Mouse (Mus musculus) retina, adult 2 months (tissue): Measurements from ENCODE around the gene Castor2.

ENCODE experiments used
- DNase-seq: peaks from one replicate; pipeline ENCODE4 v3.0.0-alpha.2; 2012; ENCODE audit warnings: low read depth, low spot score

Castor2 gene

GRCm38 (mm10) chr5:134155916-134156466 is 56.5 kb downstream of the Castor2 start:
- no peak for DNase-seq

GRCm38 (mm10) chr5:134164688-134165087 is 65.2 kb downstream of the Castor2 start:
- DNase-seq: no peak

GRCm38 (mm10) chr5:134166642-134167041 is 67.1 kb downstream of the Castor2 start:
- no peak for DNase-seq

GRCm38 (mm10) chr5:134168033-134168432 is 68.5 kb downstream of the Castor2 start:
- DNase-seq: no peak

GRCm38 (mm10) chr5:134169231-134169630 is 69.7 kb downstream of the Castor2 start:
- DNase-seq: no peak

GRCm38 (mm10) chr5:134170167-134170566 is 70.7 kb downstream of the Castor2 start:
- DNase-seq: no peak

- no peak for DNase-seq
Observed at GRCm38 (mm10) chr5:134173206-134173605, 73.7 kb downstream of the Castor2 start.

GRCm38 (mm10) chr5:134175696-134176095 is 76.2 kb downstream of the Castor2 start:
- no peak for DNase-seq

- DNase-seq: peak; percentile 81
Observed at GRCm38 (mm10) chr5:134176169-134176881, 76.8 kb downstream of the Castor2 start, which contains the start of gene Rcc1l. Rcc1l (minus strand) TSS chr5:134176774.

- DNase-seq: no peak
Observed at GRCm38 (mm10) chr5:134178536-134178935, 79.0 kb downstream of the Castor2 start.

GRCm38 (mm10) chr5:134179871-134180270 is 80.4 kb downstream of the Castor2 start:
- DNase-seq: peak; percentile 55

GRCm38 (mm10) chr5:134182172-134182571 is 82.7 kb downstream of the Castor2 start:
- DNase-seq: no peak

- no peak for DNase-seq
Observed at GRCm38 (mm10) chr5:134182735-134183134, 83.2 kb downstream of the Castor2 start.

- DNase-seq: no peak
Observed at GRCm38 (mm10) chr5:134183162-134183561, 83.7 kb downstream of the Castor2 start.

- peak; percentile 97 for DNase-seq
Observed at GRCm38 (mm10) chr5:134183880-134184808, 84.6 kb downstream of the Castor2 start, which contains the start of gene Gtf2ird2. Gtf2ird2 (plus strand) TSS chr5:134184019.

- DNase-seq: no peak
Observed at GRCm38 (mm10) chr5:134186059-134186458, 86.5 kb downstream of the Castor2 start.

- DNase-seq: no peak
Observed at GRCm38 (mm10) chr5:134186961-134187731, 87.6 kb downstream of the Castor2 start.

- no peak for DNase-seq
Observed at GRCm38 (mm10) chr5:134188571-134188970, 89.1 kb downstream of the Castor2 start.

GRCm38 (mm10) chr5:134193664-134194063 is 94.2 kb downstream of the Castor2 start:
- DNase-seq: no peak
